Mouse (Mus musculus) midbrain, postnatal 0 days (tissue): ENCODE measurements around the gene 0610009B22Rik. TPM values are rescaled to one million over a fixed set of nuclear protein-coding genes. Genes with fewer than 3 reads are reported as not detected.
A peak's percentile ranks its signal among the peaks of the same experiment; 100 is the strongest.

Source experiments
- ATAC-seq: fragments of 200-750 bp; cut with Nextera tagmentation; 2 replicates; pipeline ENCODE4 v1.8.0; 2017; ENCODE audit warnings: moderate number of reproducible peaks, mild to moderate bottlenecking, moderate TSS enrichment, moderate library complexity; ENCODE audit not compliant: low FRiP score
- DNase-seq: peaks from one replicate; pipeline ENCODE4 v3.0.0-alpha.2; 2015; ENCODE audit warnings: low spot score
- H3K27ac ChIP-seq: fragments of 300-500 bp; sonication (generic); 2 replicates; pipeline ENCODE4 v1.5.1; 2014; ENCODE audit warnings: low read depth, mild to moderate bottlenecking, low read length, mixed read lengths
- H3K27me3 ChIP-seq: fragments of 300-500 bp; sonication (generic); 2 replicates; pipeline ENCODE4 v1.6.1; 2014; ENCODE audit warnings: low read length, control low read depth, mixed read lengths; ENCODE audit not compliant: insufficient read depth
- H3K36me3 ChIP-seq: fragments of 300-500 bp; sonication (generic); 2 replicates; pipeline ENCODE4 v1.6.1; 2014; ENCODE audit warnings: low read length, control low read depth, mixed read lengths; ENCODE audit not compliant: insufficient read depth
- H3K4me1 ChIP-seq: fragments of 300-500 bp; sonication (generic); 2 replicates; pipeline ENCODE4 v1.6.1; 2014; ENCODE audit warnings: mild to moderate bottlenecking, control low read depth, antibody characterized with exemption, low read length, mixed read lengths; ENCODE audit not compliant: insufficient read depth
- H3K4me2 ChIP-seq: fragments of 300-500 bp; sonication (generic); 2 replicates; pipeline ENCODE4 v1.6.1; 2014; ENCODE audit warnings: low read depth, mild to moderate bottlenecking, low read length, mixed read lengths; ENCODE audit not compliant: poor library complexity, severe bottlenecking
- H3K4me3 ChIP-seq: fragments of 300-500 bp; sonication (generic); 2 replicates; pipeline ENCODE4 v1.5.1; 2014; ENCODE audit warnings: low read depth, mild to moderate bottlenecking, low read length, moderate library complexity
- H3K9ac ChIP-seq: fragments of 300-500 bp; sonication (generic); replicated peaks from 2 replicates; pipeline ENCODE4 v1.6.1; 2014; ENCODE audit warnings: mild to moderate bottlenecking, low read length, moderate library complexity, mixed read lengths; ENCODE audit not compliant: poor library complexity, severe bottlenecking
- H3K9me3 ChIP-seq: fragments of 300-500 bp; sonication (generic); 2 replicates; pipeline ENCODE4 v1.6.1; 2016; ENCODE audit warnings: low read length, control low read depth
- CTCF ChIP-seq: IDR thresholded peaks from 2 replicates; pipeline ENCODE4 v1.5.1; 2016; ENCODE audit warnings: antibody characterized with exemption, mild to moderate bottlenecking
- WGBS: fragments of 180-500 bp; shearing (Covaris S2); extraction: QIAGEN DNeasy Blood & Tissue Kit; methylation state at CpG from one replicate; pipeline ENCODE4 v1.1.7; 2014; 5-methylcytosine and 5-hydroxymethylcytosine counted together
- polyA plus RNA-seq: library from polyadenylated mRNA; unstranded; fragments of >200 nt; fragmentation: Nextera tagmentation; extraction: Ambion mirVana; gene quantifications from 2 replicates; pipeline ENCODE4 v1.2.1, GENCODE M21; 2015
- total RNA-seq: library from RNA; depleted of rRNA; stranded (reverse); fragments of >200 nt; gene quantifications from 2 replicates; pipeline ENCODE4 v1.2.3, GENCODE M21; 2014

The 0610009B22Rik gene
- total and polyA plus RNA-seq, 2 experiments from 2014 or later = 31.8 to 83.4 TPM

- H3K4me2 ChIP-seq = no peak overlapping the region
- no peaks in the 10 kb centered on the region for H3K36me3 ChIP-seq
- no peak for ATAC-seq
- H3K27me3 ChIP-seq = no peaks in the 10 kb centered on the region
- no peak overlapping the region for H3K4me3 ChIP-seq
- peak; percentile 90 for TF ChIP-seq CTCF
- DNase-seq = peak; percentile 87
- no peaks in the 10 kb centered on the region for H3K4me1 ChIP-seq
- H3K9me3 ChIP-seq = no peaks in the 10 kb centered on the region
- 25% methylated on average over 13 of the region's 13 CpGs for WGBS
- H3K27ac ChIP-seq = no peak overlapping the region
- H3K9ac ChIP-seq = no peak overlapping the region
These were observed 7.2 kb downstream of the 0610009B22Rik start for GRCm38 (mm10) chr11:51681324-51681975.

GRCm38 (mm10) chr11:51679466-51679865 is 9.2 kb downstream of the 0610009B22Rik start:
- Histone ChIP-seq H3K4me1 (no peaks in the 10 kb centered on the region), H3K36me3 (no peaks in the 10 kb centered on the region), H3K9ac (no peak overlapping the region), H3K9me3 (no peaks in the 10 kb centered on the region), H3K4me2 (no peak overlapping the region), H3K27me3 (no peaks in the 10 kb centered on the region), H3K4me3 (no peak overlapping the region), H3K27ac (no peak overlapping the region)
- 75% methylated on average over 3 of the region's 3 CpGs for WGBS
- no peak for DNase-seq
- TF ChIP-seq CTCF = no peak
- ATAC-seq = no peak

- H3K9me3 ChIP-seq = no peaks in the 10 kb centered on the region
- H3K4me2 ChIP-seq = no peak overlapping the region
- ATAC-seq (no peak), DNase-seq (no peak)
- H3K36me3 ChIP-seq = no peaks in the 10 kb centered on the region
- H3K4me3 ChIP-seq = no peak overlapping the region
- H3K27ac ChIP-seq = no peak overlapping the region
- no peak overlapping the region for H3K9ac ChIP-seq
- no peaks in the 10 kb centered on the region for H3K27me3 ChIP-seq
- TF ChIP-seq CTCF = no peak
- WGBS = 84% methylated on average over 6 of the region's 6 CpGs
- no peaks in the 10 kb centered on the region for H3K4me1 ChIP-seq
These were observed 10.8 kb downstream of the 0610009B22Rik start for GRCm38 (mm10) chr11:51677737-51678418.

- WGBS = 77% methylated on average over 5 of the region's 5 CpGs
- Histone ChIP-seq H3K4me2 (no peak overlapping the region), H3K9me3 (no peaks in the 10 kb centered on the region), H3K36me3 (no peaks in the 10 kb centered on the region), H3K4me3 (no peak overlapping the region), H3K27me3 (no peaks in the 10 kb centered on the region), H3K9ac (no peak overlapping the region), H3K4me1 (no peaks in the 10 kb centered on the region), H3K27ac (no peak overlapping the region)
- TF ChIP-seq CTCF = no peak
- DNase-seq (no peak), ATAC-seq (no peak)
These were observed 13.3 kb downstream of the 0610009B22Rik start for GRCm38 (mm10) chr11:51675386-51675785.

- no peaks in the 10 kb centered on the region for H3K9me3 ChIP-seq
- no peak overlapping the region for H3K4me3 ChIP-seq
- H3K27me3 ChIP-seq = no peaks in the 10 kb centered on the region
- no peak for TF ChIP-seq CTCF
- 88% methylated on average over 9 of the region's 9 CpGs for WGBS
- DNase-seq (no peak), ATAC-seq (no peak)
- no peak overlapping the region for H3K4me2 ChIP-seq
- no peaks in the 10 kb centered on the region for H3K4me1 ChIP-seq
- H3K36me3 ChIP-seq = no peaks in the 10 kb centered on the region
- no peak overlapping the region for H3K27ac ChIP-seq
- H3K9ac ChIP-seq = no peak overlapping the region
These were observed 15.4 kb downstream of the 0610009B22Rik start for GRCm38 (mm10) chr11:51673291-51673690.

GRCm38 (mm10) chr11:51671376-51671775 is 17.3 kb downstream of the 0610009B22Rik start:
- H3K9ac ChIP-seq = no peak overlapping the region
- no peaks in the 10 kb centered on the region for H3K4me1 ChIP-seq
- 80% methylated on average over 2 of the region's 2 CpGs for whole genome bisulfite sequencing
- H3K27ac ChIP-seq = no peak overlapping the region
- H3K27me3 ChIP-seq = no peaks in the 10 kb centered on the region
- H3K4me3 ChIP-seq = no peak overlapping the region
- no peak for DNase-seq
- H3K9me3 ChIP-seq = no peaks in the 10 kb centered on the region
- H3K36me3 ChIP-seq = no peaks in the 10 kb centered on the region
- no peak overlapping the region for H3K4me2 ChIP-seq
- no peak for ATAC-seq
- no peak for TF ChIP-seq CTCF
